Mouse (Mus musculus): ENCODE results near the gene Tspan5. TPM values are rescaled to one million over a fixed set of nuclear protein-coding genes. Genes with fewer than 3 reads are reported as not detected.

Tspan5 gene
- total and polyA plus RNA-seq, 2 experiments from 2014 or later = 7.7 to 25.4 TPM

DNA sequence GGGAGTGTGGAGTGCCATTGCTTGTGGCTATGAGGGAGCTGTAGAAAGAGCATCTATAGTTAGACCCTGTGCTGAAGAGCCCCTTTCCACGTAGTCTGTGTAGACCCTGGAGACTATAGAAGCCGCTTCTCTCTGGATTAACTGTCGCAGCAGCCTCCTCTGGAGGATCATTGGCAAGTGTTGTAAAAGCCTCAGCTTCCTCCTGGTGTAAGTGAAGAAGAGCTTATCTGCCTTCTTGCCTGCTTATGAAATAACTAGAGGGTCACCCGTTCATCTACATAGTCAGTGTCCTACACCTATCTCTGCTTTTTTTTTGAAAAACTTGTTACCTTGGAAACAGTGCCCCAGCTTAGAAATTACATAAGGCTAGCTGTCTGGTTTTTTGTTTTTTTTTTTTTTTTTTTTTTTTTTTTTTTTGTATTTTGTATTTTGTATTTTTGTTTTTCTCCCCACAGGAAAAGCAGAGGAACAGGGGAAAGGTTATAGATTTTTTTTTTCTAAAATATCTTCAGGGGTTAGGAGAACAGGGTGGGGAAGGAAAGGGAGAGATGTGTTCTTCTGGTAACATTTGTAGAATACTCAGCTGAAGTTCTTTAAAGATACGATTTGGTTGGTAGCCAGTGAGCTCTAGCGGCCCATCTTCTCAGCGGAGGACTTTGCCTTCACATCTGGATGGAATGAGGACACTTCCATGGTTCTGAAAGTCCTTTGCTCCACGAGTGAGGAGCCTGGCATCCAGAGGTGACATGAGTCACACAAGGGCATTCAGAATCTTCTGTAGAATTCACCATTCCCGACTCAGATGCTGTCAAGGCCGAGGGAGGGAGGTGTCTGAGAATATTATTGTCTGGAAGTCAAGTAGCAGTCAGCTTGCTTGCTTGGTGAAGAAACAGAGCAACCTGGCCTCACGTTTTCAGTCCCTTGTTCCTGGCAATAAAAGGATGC is 62.4 kb downstream of the Tspan5 start:
- WGBS = 67% methylated on average over 11 of the region's 11 CpGs
- H3K9me3 ChIP-seq (replicated peaks; ENCODE audit: control insufficient read depth, low read length) = no peaks in the 10 kb centered on the region
- DNase-seq (ENCODE audit: low spot score) = no peak
- H3K27me3 ChIP-seq (ENCODE audit: control insufficient read depth, insufficient read depth, low read length) = no peaks in the 10 kb centered on the region
- TF ChIP-seq CTCF (IDR thresholded peaks at IDR 0.05; ENCODE audit: low read depth) (no peak), EP300 (IDR thresholded peaks at IDR 0.05; ENCODE audit: low read depth) (no peak)
- H3K36me3 ChIP-seq (replicated peaks; ENCODE audit: control insufficient read depth, insufficient read depth, low read length) = no peaks in the 10 kb centered on the region
- H3K4me3 ChIP-seq (ENCODE audit: low read depth, low read length) = no peak overlapping the region
- no peak overlapping the region for H3K4me2 ChIP-seq (ENCODE audit: low read depth, low read length)
- H3K9ac ChIP-seq (replicated peaks; ENCODE audit: low read depth, low read length) = no peak overlapping the region
- H3K27ac ChIP-seq (ENCODE audit: low read depth) = no peak overlapping the region
- H3K4me1 ChIP-seq (ENCODE audit: control insufficient read depth, insufficient read depth) = peaks cover 8% of the 10 kb centered on the region; the same call in 1 of the 2 replicates
- ATAC-seq (ENCODE audit: insufficient read depth, low read depth) = no peak

- WGBS = 38% methylated on average over 4 of the region's 4 CpGs
- H3K36me3 ChIP-seq (replicated peaks; ENCODE audit: control insufficient read depth, insufficient read depth, low read length) = no peaks in the 10 kb centered on the region
- no peaks in the 10 kb centered on the region for H3K27me3 ChIP-seq (ENCODE audit: control insufficient read depth, insufficient read depth, low read length)
- no peaks in the 10 kb centered on the region for H3K9me3 ChIP-seq (replicated peaks; ENCODE audit: control insufficient read depth, low read length)
- ATAC-seq (ENCODE audit: insufficient read depth, low read depth) = peak; percentile 60
- no peak overlapping the region for H3K9ac ChIP-seq (replicated peaks; ENCODE audit: low read depth, low read length)
- TF ChIP-seq EP300 (IDR thresholded peaks at IDR 0.05; ENCODE audit: low read depth) = no peak
- TF ChIP-seq CTCF (IDR thresholded peaks at IDR 0.05; ENCODE audit: low read depth) = no peak
- H3K4me2 ChIP-seq (ENCODE audit: low read depth, low read length) = no peak overlapping the region
- H3K4me3 ChIP-seq (ENCODE audit: low read depth, low read length) = no peak overlapping the region
- H3K27ac ChIP-seq (ENCODE audit: low read depth) = no peak overlapping the region
- H3K4me1 ChIP-seq (ENCODE audit: control insufficient read depth, insufficient read depth) = peaks cover 12% of the 10 kb centered on the region; the same call in 1 of the 2 replicates
- no peak for DNase-seq (ENCODE audit: low spot score)
These were observed 65.8 kb downstream of the Tspan5 start for GRCm38 (mm10) chr3:138807795-138808194.

DNA sequence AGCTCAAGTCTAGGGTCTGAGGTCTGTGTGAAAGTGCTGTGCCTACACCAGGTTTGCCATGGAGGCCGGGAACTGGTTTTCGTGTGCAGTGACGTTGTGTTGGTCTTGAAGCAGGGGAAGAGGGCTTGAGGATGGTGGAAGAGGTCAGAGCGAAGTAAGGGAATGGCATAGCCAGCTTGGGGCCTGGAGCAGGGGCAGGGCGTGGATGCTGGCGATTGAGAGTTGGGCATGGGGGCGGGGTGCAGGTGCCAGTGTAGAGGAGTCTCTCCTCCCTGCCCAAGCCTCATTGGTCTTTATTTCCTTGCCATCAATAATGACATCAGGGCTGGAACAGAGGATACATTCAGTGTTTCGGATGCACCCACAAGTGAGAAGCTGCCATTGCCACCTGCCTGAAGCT is 67.5 kb downstream of the Tspan5 start:
- ATAC-seq (ENCODE audit: insufficient read depth, low read depth) = no peak
- Histone ChIP-seq H3K9ac (replicated peaks; ENCODE audit: low read depth, low read length) (no peak overlapping the region), H3K27ac (ENCODE audit: low read depth) (no peak overlapping the region), H3K4me2 (ENCODE audit: low read depth, low read length) (no peak overlapping the region), H3K4me3 (ENCODE audit: low read depth, low read length) (no peak overlapping the region), H3K9me3 (replicated peaks; ENCODE audit: control insufficient read depth, low read length) (no peaks in the 10 kb centered on the region), H3K4me1 (ENCODE audit: control insufficient read depth, insufficient read depth) (peaks cover 12% of the 10 kb centered on the region; the same call in 1 of the 2 replicates), H3K27me3 (ENCODE audit: control insufficient read depth, insufficient read depth, low read length) (no peaks in the 10 kb centered on the region), H3K36me3 (replicated peaks; ENCODE audit: control insufficient read depth, insufficient read depth, low read length) (no peaks in the 10 kb centered on the region)
- no peak for DNase-seq (ENCODE audit: low spot score)
- TF ChIP-seq CTCF (IDR thresholded peaks at IDR 0.05; ENCODE audit: low read depth) = no peak
- no peak for TF ChIP-seq EP300 (IDR thresholded peaks at IDR 0.05; ENCODE audit: low read depth)
- WGBS = 95% methylated on average over 8 of the region's 8 CpGs

DNA sequence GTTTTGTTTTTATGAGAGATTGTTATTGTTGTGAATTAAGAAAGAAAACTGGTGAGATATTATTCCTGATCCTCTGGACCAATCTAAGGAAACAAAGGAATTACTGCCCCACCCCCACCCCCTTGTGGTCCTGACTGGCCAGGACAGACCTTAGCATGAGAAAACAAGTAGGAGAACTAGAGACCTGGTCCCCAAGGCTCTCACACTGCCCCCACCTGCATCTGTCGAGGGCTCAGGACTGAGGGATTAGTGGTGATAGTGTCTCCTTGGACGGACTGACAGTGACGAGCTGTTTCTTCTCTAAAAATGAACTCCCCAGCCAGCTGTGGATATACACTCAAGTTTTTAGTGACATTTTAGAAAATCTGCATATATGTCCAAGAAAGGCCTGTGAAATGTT is 70.6 kb downstream of the Tspan5 start:
- TF ChIP-seq CTCF (IDR thresholded peaks at IDR 0.05; ENCODE audit: low read depth) (no peak), EP300 (IDR thresholded peaks at IDR 0.05; ENCODE audit: low read depth) (no peak)
- DNase-seq (ENCODE audit: low spot score) = no peak
- Histone ChIP-seq H3K4me2 (ENCODE audit: low read depth, low read length) (no peak overlapping the region), H3K9me3 (replicated peaks; ENCODE audit: control insufficient read depth, low read length) (no peaks in the 10 kb centered on the region), H3K4me3 (ENCODE audit: low read depth, low read length) (no peak overlapping the region), H3K27me3 (ENCODE audit: control insufficient read depth, insufficient read depth, low read length) (no peaks in the 10 kb centered on the region), H3K36me3 (replicated peaks; ENCODE audit: control insufficient read depth, insufficient read depth, low read length) (no peaks in the 10 kb centered on the region), H3K9ac (replicated peaks; ENCODE audit: low read depth, low read length) (no peak overlapping the region), H3K27ac (ENCODE audit: low read depth) (no peak overlapping the region), H3K4me1 (ENCODE audit: control insufficient read depth, insufficient read depth) (peaks cover 14% of the 10 kb centered on the region)
- 47% methylated on average over 3 of the region's 3 CpGs for WGBS
- ATAC-seq (ENCODE audit: insufficient read depth, low read depth) = no peak

DNA sequence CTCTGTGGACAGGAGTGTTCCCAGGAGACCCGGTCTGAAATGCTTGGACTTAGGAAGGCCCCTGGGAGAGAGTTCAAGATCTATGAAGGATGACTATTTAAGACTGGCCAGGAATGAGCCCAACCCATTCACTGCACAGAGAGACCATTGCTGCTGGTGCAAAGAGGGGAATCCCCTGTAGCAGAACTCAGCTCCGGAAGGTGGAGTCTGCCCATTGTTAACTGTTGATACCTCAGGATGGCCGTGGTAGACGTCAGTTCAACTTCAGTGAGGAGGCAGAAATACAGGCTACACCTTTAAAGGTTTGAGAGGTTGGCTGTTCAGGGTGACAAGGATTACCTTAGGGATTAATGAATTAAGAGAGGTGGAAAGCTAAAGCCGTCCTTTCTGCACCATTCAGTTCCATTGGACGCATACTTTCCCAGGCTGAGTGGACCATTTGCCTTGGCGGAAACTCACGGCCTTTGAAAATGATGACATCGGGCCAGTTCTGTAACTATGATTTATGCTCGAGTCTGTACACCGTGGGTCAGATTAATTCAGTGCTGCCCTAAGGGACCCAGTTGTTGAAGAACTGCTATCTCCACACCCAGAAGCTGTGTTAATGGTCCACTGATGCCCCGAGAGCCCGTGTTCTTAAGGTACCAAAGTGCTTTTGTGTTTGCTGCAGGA is 71.3 kb downstream of the Tspan5 start:
- Histone ChIP-seq H3K27ac (ENCODE audit: low read depth) (no peak overlapping the region), H3K4me2 (ENCODE audit: low read depth, low read length) (no peak overlapping the region), H3K27me3 (ENCODE audit: control insufficient read depth, insufficient read depth, low read length) (no peaks in the 10 kb centered on the region), H3K9ac (replicated peaks; ENCODE audit: low read depth, low read length) (no peak overlapping the region), H3K4me1 (ENCODE audit: control insufficient read depth, insufficient read depth) (peaks cover 10% of the 10 kb centered on the region; the same call in 1 of the 2 replicates), H3K9me3 (replicated peaks; ENCODE audit: control insufficient read depth, low read length) (no peaks in the 10 kb centered on the region), H3K36me3 (replicated peaks; ENCODE audit: control insufficient read depth, insufficient read depth, low read length) (no peaks in the 10 kb centered on the region), H3K4me3 (ENCODE audit: low read depth, low read length) (no peak overlapping the region)
- ATAC-seq (ENCODE audit: insufficient read depth, low read depth) (no peak), DNase-seq (ENCODE audit: low spot score) (no peak)
- no peak for TF ChIP-seq EP300 (IDR thresholded peaks at IDR 0.05; ENCODE audit: low read depth)
- no peak for TF ChIP-seq CTCF (IDR thresholded peaks at IDR 0.05; ENCODE audit: low read depth)
- 67% methylated on average over 13 of the region's 13 CpGs for WGBS
